Mouse (Mus musculus): Measurements from ENCODE around the gene Zfp612. TPM values are rescaled to one million over a fixed set of nuclear protein-coding genes. Genes with fewer than 3 reads are reported as not detected.

The Zfp612 gene
- polyA plus RNA-seq, 1 experiment, result not detected

GRCm38 (mm10) chr8:110119715-110120114 lies 40.2 kb downstream of the Zfp612 start:
- TF ChIP-seq POLR2A (IDR thresholded peaks at IDR 0.05; ENCODE audit: borderline replicate concordance, low read depth, low read length) (no peak), CTCF (IDR thresholded peaks at IDR 0.05; ENCODE audit: low read depth, low read length) (no peak)
- Histone ChIP-seq H3K4me1 (ENCODE audit: control insufficient read depth, insufficient read depth, low read length) (no peaks in the 10 kb centered on the region), H3K4me3 (ENCODE audit: insufficient read depth, low read length) (no peak overlapping the region), H3K27ac (ENCODE audit: insufficient read depth, low read depth, low read length) (no peak overlapping the region)

- peak; percentile 76 for TF ChIP-seq CTCF (IDR thresholded peaks at IDR 0.05; ENCODE audit: low read depth, low read length)
- no peak for TF ChIP-seq POLR2A (IDR thresholded peaks at IDR 0.05; ENCODE audit: borderline replicate concordance, low read depth, low read length)
- Histone ChIP-seq H3K4me3 (ENCODE audit: insufficient read depth, low read length) (no peak overlapping the region), H3K4me1 (ENCODE audit: control insufficient read depth, insufficient read depth, low read length) (no peaks in the 10 kb centered on the region), H3K27ac (ENCODE audit: insufficient read depth, low read depth, low read length) (no peak overlapping the region)
Observed at GRCm38 (mm10) chr8:110130537-110130936, 51.0 kb downstream of the Zfp612 start.

- no peak for TF ChIP-seq CTCF (IDR thresholded peaks at IDR 0.05; ENCODE audit: low read depth, low read length)
- TF ChIP-seq POLR2A (IDR thresholded peaks at IDR 0.05; ENCODE audit: borderline replicate concordance, low read depth, low read length), result no peak
- H3K4me1 ChIP-seq (ENCODE audit: control insufficient read depth, insufficient read depth, low read length), result no peaks in the 10 kb centered on the region
- no peak overlapping the region for H3K27ac ChIP-seq (ENCODE audit: insufficient read depth, low read depth, low read length)
- no peak overlapping the region for H3K4me3 ChIP-seq (ENCODE audit: insufficient read depth, low read length)
Observed at GRCm38 (mm10) chr8:110134236-110134635, 54.7 kb downstream of the Zfp612 start.

- H3K4me1 ChIP-seq (ENCODE audit: control insufficient read depth, insufficient read depth, low read length), result no peaks in the 10 kb centered on the region
- no peak overlapping the region for H3K27ac ChIP-seq (ENCODE audit: insufficient read depth, low read depth, low read length)
- no peak for TF ChIP-seq POLR2A (IDR thresholded peaks at IDR 0.05; ENCODE audit: borderline replicate concordance, low read depth, low read length)
- TF ChIP-seq CTCF (IDR thresholded peaks at IDR 0.05; ENCODE audit: low read depth, low read length), result no peak
- H3K4me3 ChIP-seq (ENCODE audit: insufficient read depth, low read length), result no peak overlapping the region
Observed at GRCm38 (mm10) chr8:110135515-110135914, 56.0 kb downstream of the Zfp612 start.

- TF ChIP-seq POLR2A (IDR thresholded peaks at IDR 0.05; ENCODE audit: borderline replicate concordance, low read depth, low read length) (no peak), CTCF (IDR thresholded peaks at IDR 0.05; ENCODE audit: low read depth, low read length) (no peak)
- Histone ChIP-seq H3K4me1 (ENCODE audit: control insufficient read depth, insufficient read depth, low read length) (no peaks in the 10 kb centered on the region), H3K27ac (ENCODE audit: insufficient read depth, low read depth, low read length) (no peak overlapping the region), H3K4me3 (ENCODE audit: insufficient read depth, low read length) (no peak overlapping the region)
Observed at GRCm38 (mm10) chr8:110140156-110140555, 60.6 kb downstream of the Zfp612 start.

GRCm38 (mm10) chr8:110140770-110141169 lies 61.2 kb downstream of the Zfp612 start:
- H3K4me3 ChIP-seq (ENCODE audit: insufficient read depth, low read length), result no peak overlapping the region
- TF ChIP-seq CTCF (IDR thresholded peaks at IDR 0.05; ENCODE audit: low read depth, low read length) (no peak), POLR2A (IDR thresholded peaks at IDR 0.05; ENCODE audit: borderline replicate concordance, low read depth, low read length) (no peak)

More at GRCm38 (mm10) chr8:110140770-110141169, 61.2 kb downstream of the Zfp612 start:
- H3K4me1 ChIP-seq (ENCODE audit: control insufficient read depth, insufficient read depth, low read length), result no peaks in the 10 kb centered on the region
- H3K27ac ChIP-seq (ENCODE audit: insufficient read depth, low read depth, low read length), result no peak overlapping the region

Other genes starting within 250 kb of the Zfp612 start
- gene Phlpp2, start 211.2 kb upstream of the Zfp612 start, polyA plus RNA-seq (2012; ENCODE audit: insufficient read depth, insufficient read length, missing spikeins), result 2.8 and 4.0 TPM in 2 replicates
- not detected in 2 replicates for gene Marveld3, start 117.5 kb upstream of the Zfp612 start, polyA plus RNA-seq (2012; ENCODE audit: insufficient read depth, insufficient read length, missing spikeins)
- not detected in 2 replicates for gene Tat, start 89.3 kb upstream of the Zfp612 start, polyA plus RNA-seq (2012; ENCODE audit: insufficient read depth, insufficient read length, missing spikeins)
- not detected in 2 replicates for gene Chst4, start 40.0 kb upstream of the Zfp612 start, polyA plus RNA-seq (2012; ENCODE audit: insufficient read depth, insufficient read length, missing spikeins)
- gene Gm21964, start 21.5 kb downstream of the Zfp612 start, polyA plus RNA-seq (2012; ENCODE audit: insufficient read depth, insufficient read length, missing spikeins), result not detected in 2 replicates
- not detected in 2 replicates for gene Gm17720, start 23.0 kb downstream of the Zfp612 start, polyA plus RNA-seq (2012; ENCODE audit: insufficient read depth, insufficient read length, missing spikeins)
- gene Calb2, start 88.5 kb downstream of the Zfp612 start, polyA plus RNA-seq (2012; ENCODE audit: insufficient read depth, insufficient read length, missing spikeins), result not detected in 2 replicates
- 5.1 and 5.2 TPM in 2 replicates for gene Cmtr2, start 135.9 kb downstream of the Zfp612 start, polyA plus RNA-seq (2012; ENCODE audit: insufficient read depth, insufficient read length, missing spikeins)
- gene Hydin, start 187.2 kb downstream of the Zfp612 start, polyA plus RNA-seq (2012; ENCODE audit: insufficient read depth, insufficient read length, missing spikeins), result 0.27 and 0.32 TPM in 2 replicates